Mouse (Mus musculus) neural tube, embryonic 15.5 days (tissue): Measurements from ENCODE around the gene 2410004P03Rik. TPM values are rescaled to one million over a fixed set of nuclear protein-coding genes. Genes with fewer than 3 reads are reported as not detected.

Experiments used
- ATAC-seq: fragments of 200-750 bp; cut with Nextera tagmentation; 2 replicates; pipeline ENCODE4 v1.8.0; 2017; ENCODE audit warnings: mild to moderate bottlenecking, moderate TSS enrichment, moderate library complexity; ENCODE audit not compliant: low FRiP score
- H3K27ac ChIP-seq: fragments of 300-500 bp; sonication (generic); replicated peaks from 2 replicates; pipeline ENCODE4 v1.5.1; 2015; ENCODE audit warnings: mild to moderate bottlenecking, inconsistent platforms
- H3K27me3 ChIP-seq: fragments of 300-500 bp; sonication (generic); replicated peaks from 2 replicates; pipeline ENCODE4 v1.6.1; 2015; ENCODE audit warnings: inconsistent platforms
- H3K36me3 ChIP-seq: fragments of 300-500 bp; sonication (generic); 2 replicates; pipeline ENCODE4 v1.6.1; 2015; ENCODE audit warnings: inconsistent platforms
- H3K4me1 ChIP-seq: fragments of 300-500 bp; sonication (generic); 2 replicates; pipeline ENCODE4 v1.6.1; 2015; ENCODE audit warnings: inconsistent platforms
- H3K4me2 ChIP-seq: fragments of 300-500 bp; sonication (generic); 2 replicates; pipeline ENCODE4 v1.6.1; 2015; ENCODE audit warnings: inconsistent platforms, mild to moderate bottlenecking, moderate library complexity
- H3K4me3 ChIP-seq: fragments of 300-500 bp; sonication (generic); replicated peaks from 2 replicates; pipeline ENCODE4 v1.5.1; 2015; ENCODE audit warnings: mild to moderate bottlenecking, inconsistent platforms
- H3K9ac ChIP-seq: fragments of 300-500 bp; sonication (generic); replicated peaks from 2 replicates; pipeline ENCODE4 v1.6.1; 2015; ENCODE audit warnings: mild to moderate bottlenecking, inconsistent platforms
- H3K9me3 ChIP-seq: fragments of 300-500 bp; sonication (generic); replicated peaks from 2 replicates; pipeline ENCODE4 v1.6.1; 2016; ENCODE audit warnings: inconsistent platforms
- WGBS: fragments of 180-500 bp; shearing (Covaris S2); methylation state at CpG from one replicate; pipeline ENCODE4 v1.1.7; 2015; ENCODE audit warnings: mixed read lengths; 5-methylcytosine and 5-hydroxymethylcytosine counted together
- polyA plus RNA-seq: library from polyadenylated mRNA; unstranded; fragments of >200 nt; fragmentation: Nextera tagmentation; extraction: Ambion mirVana; gene quantifications from 2 replicates; pipeline ENCODE4 v1.2.1, GENCODE M21; 2015

The 2410004P03Rik gene
- polyA plus RNA-seq, result 5.0 and 5.5 TPM in 2 replicates

DNA sequence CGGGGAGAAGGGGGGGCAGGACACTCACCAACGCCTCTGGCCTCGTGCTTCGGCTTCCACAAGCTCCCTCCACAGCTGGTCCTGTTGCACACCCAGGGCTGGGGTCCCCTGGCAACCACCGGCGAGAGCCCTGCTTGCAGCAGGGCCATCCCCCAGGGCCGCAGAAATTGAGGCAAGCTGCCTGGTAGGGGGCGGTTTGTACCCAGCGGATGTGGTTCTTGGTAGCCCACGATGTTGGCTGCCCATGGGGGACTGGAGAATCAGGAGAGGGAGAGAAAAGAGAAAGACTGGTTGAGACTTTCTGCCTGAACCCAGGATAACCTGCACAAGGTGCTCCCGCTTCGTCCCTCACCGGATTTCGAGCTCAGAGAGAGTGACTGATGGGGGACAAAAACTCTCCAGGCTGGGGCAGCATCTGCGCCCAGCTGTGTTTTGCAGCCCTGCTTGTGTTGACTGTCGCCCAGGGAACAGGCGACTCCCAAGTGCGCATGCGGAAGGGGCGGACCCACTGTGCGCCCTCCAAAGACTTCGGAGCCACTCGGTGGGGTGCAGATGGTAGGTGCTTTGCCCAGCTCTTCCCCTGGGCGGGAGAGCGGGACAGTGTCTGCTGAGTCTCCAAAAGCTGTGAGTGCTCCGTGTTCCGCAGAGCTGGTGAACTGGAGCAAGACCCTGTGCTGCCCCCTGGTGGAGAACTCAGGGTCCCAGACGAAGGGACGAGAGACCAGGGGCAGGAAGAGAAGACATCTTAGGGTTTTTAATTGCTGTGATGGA lies at the start of gene 2410004P03Rik:
Gene 2410004P03Rik, minus strand, starts transcription at position 628 of the 771 bp plus-strand sequence.
- Histone ChIP-seq H3K27me3 (no peaks in the 10 kb centered on the region), H3K36me3 (no peaks in the 10 kb centered on the region), H3K27ac (no peak within 1 kb of the TSS), H3K9ac (no peak within 1 kb of the TSS), H3K4me2 (peak within 1 kb of the TSS; percentile 59), H3K9me3 (0 out of 2 replicates have a peak, but pooled peaks cover 6% of the 10 kb centered on the region), H3K4me3 (peak within 1 kb of the TSS; percentile 39), H3K4me1 (peaks cover 7% of the 10 kb centered on the region)
- WGBS, result 10% methylated on average over 29 of the region's 29 CpGs
- peak; percentile 49; the same call in 1 of the 2 replicates for ATAC-seq

DNA sequence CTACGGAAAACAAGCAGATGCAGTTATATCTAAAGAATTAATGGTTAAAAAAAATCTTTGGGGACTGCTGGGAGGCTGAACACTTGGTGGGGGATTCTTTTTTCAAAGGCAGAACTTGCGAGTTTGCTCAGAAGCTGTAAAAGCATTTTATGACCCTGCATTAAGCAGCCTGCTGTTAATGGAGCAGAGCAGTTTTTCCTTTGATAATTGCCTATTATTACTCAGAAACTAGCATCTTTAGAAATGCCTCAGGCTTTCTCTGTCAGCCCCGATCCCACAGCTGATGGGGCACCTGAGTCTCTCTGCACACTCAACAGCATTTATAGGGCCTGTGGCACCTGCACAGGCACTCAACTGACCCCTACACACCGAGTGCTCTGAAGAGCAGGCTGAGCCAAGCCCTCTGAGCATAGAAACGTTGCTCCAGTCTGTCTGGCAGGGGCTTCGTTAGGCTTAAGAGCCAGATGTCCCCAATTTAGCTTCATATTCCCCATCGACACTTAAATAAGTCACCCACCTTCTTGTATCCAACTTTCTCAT lies 49.7 kb upstream of the 2410004P03Rik start:
- Histone ChIP-seq H3K9me3 (no peaks in the 10 kb centered on the region), H3K9ac (no peak overlapping the region), H3K27me3 (no peaks in the 10 kb centered on the region), H3K27ac (peak overlapping the region; percentile 65), H3K4me2 (0 out of 2 replicates have a peak overlapping the region, but pooled peaks have one; percentile 1), H3K4me1 (peaks cover 14% of the 10 kb centered on the region), H3K36me3 (no peaks in the 10 kb centered on the region), H3K4me3 (no peak overlapping the region)
- 16% methylated on average over 7 of the region's 7 CpGs for WGBS
- peak; percentile 58 for ATAC-seq

DNA sequence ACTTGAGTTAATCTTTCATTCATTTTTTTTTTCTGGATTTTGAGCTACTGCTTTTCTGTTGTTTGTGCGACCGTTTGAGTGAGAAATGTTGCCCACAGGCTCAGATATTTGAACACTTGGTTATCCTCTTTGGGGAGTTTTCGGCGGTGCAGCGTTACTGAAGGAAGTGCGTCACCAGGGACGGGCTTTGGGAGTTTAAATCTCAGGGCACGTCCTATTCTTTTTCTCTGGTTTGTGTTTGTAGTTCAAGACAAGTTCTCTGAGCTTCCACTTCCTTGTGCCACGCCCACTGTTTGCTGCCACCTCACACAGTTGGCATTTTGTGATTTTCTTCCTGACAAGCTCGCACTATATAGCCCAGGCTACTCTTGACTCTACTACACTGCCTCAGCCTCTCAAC lies 47.0 kb upstream of the 2410004P03Rik start:
- no peaks in the 10 kb centered on the region for H3K27me3 ChIP-seq
- H3K36me3 ChIP-seq, result no peaks in the 10 kb centered on the region
- H3K4me3 ChIP-seq, result no peak overlapping the region
- H3K4me2 ChIP-seq, result no peak overlapping the region
- no peak for ATAC-seq
- no peak overlapping the region for H3K27ac ChIP-seq
- no peaks in the 10 kb centered on the region for H3K9me3 ChIP-seq
- H3K4me1 ChIP-seq, result peaks cover 14% of the 10 kb centered on the region
- WGBS, result 82% methylated on average over 10 of the region's 10 CpGs
- no peak overlapping the region for H3K9ac ChIP-seq

DNA sequence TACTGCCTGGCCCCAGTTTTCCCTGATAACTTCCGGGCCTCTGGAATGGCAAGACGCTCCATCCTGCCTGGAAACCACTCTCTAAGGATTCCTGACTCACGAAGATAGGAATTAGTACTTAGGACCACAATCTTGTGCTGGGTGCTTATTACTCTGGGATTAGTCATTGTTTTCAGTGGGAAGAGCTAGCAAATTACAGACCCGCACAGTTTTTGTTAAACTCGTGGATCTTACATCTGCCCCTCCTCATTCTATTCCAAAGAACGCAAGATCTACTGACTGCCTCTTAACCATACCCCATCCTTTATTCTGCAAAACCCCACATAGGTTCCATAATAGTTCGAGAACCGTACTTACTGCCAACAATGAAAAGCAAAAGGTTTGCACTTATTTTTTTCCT lies 45.6 kb upstream of the 2410004P03Rik start:
- H3K27ac ChIP-seq, result no peak overlapping the region
- no peak overlapping the region for H3K9ac ChIP-seq
- no peaks in the 10 kb centered on the region for H3K36me3 ChIP-seq
- H3K27me3 ChIP-seq, result no peaks in the 10 kb centered on the region
- H3K9me3 ChIP-seq, result no peaks in the 10 kb centered on the region
- no peak overlapping the region for H3K4me3 ChIP-seq
- WGBS, result 75% methylated on average over 8 of the region's 8 CpGs
- peaks cover 14% of the 10 kb centered on the region for H3K4me1 ChIP-seq
- no peak for ATAC-seq
- no peak overlapping the region for H3K4me2 ChIP-seq

DNA sequence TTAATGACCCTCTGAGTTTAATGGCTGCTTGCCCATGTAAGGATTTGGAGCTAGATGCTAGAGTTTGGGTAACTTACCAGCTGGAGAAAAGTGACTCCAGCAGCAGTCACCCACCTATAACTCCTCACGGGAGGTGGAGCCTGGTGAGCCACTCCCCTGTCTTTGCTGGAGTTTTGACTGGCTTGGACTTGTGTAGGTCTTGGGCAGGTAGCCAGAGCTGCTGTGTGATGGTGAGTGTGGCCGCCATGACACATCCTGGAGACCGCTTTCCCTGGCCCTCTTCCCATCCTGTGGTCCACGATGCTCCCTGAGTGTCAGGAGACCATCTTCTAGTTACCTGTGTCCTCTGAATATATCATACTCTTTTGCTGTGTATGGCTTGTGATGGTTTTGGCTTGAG lies 44.2 kb upstream of the 2410004P03Rik start:
- H3K4me2 ChIP-seq, result no peak overlapping the region
- H3K4me3 ChIP-seq, result no peak overlapping the region
- H3K4me1 ChIP-seq, result peaks cover 7% of the 10 kb centered on the region
- H3K9ac ChIP-seq, result no peak overlapping the region
- H3K27ac ChIP-seq, result no peak overlapping the region
- H3K9me3 ChIP-seq, result no peaks in the 10 kb centered on the region
- no peaks in the 10 kb centered on the region for H3K36me3 ChIP-seq
- no peak for ATAC-seq
- 90% methylated on average over 4 of the region's 4 CpGs for WGBS
- no peaks in the 10 kb centered on the region for H3K27me3 ChIP-seq

DNA sequence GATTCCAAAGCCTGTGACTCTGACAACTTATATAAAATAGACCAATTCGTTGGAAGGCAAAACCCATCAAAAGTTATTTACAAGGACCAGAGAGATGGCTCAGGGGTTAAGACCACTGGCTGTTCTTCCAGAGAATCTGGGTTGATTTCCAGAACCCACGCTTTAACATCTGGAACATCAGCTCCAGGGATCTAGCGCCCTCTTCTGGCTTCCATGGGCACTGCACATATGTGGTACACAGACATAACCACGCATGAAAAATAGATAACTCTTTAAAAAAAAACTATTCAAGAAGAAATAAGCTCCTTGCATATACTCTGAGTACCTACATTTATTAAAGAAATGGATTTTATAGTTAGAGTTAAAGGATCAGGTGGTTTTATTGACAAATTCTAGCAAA lies 43.2 kb upstream of the 2410004P03Rik start:
- Histone ChIP-seq H3K4me3 (no peak overlapping the region), H3K27me3 (no peaks in the 10 kb centered on the region), H3K4me2 (no peak overlapping the region), H3K9ac (no peak overlapping the region), H3K27ac (no peak overlapping the region), H3K4me1 (peaks cover 10% of the 10 kb centered on the region), H3K36me3 (no peaks in the 10 kb centered on the region), H3K9me3 (no peaks in the 10 kb centered on the region)
- ATAC-seq, result no peak
- 64% methylated on average over 4 of the region's 4 CpGs for WGBS

DNA sequence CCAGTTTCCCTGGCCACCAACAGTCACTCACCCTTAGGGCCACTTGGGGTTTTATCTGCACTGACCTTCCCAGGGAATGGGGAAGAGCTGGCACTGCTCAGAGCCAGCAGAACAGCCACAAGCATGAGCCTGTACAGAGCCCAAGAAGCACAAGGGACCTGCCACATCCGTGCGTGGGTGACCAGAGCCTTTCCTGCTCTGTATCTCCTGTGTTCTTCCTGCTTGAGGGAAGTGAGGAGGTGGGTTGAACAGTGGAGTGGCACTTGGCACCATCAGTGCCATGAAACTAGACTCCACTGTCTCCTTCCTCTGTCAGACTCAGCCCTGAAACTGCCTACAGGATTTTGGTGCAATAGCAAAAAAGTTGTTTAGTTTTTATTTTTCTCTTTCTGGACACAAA lies 41.1 kb upstream of the 2410004P03Rik start:
- H3K4me1 ChIP-seq, result peaks cover 10% of the 10 kb centered on the region
- ATAC-seq, result no peak
- H3K4me3 ChIP-seq, result no peak overlapping the region
- H3K36me3 ChIP-seq, result no peaks in the 10 kb centered on the region
- H3K4me2 ChIP-seq, result no peak overlapping the region
- no peaks in the 10 kb centered on the region for H3K27me3 ChIP-seq
- no peak overlapping the region for H3K27ac ChIP-seq
- H3K9ac ChIP-seq, result no peak overlapping the region
- no peaks in the 10 kb centered on the region for H3K9me3 ChIP-seq
- 87% methylated on average over 2 of the region's 2 CpGs for WGBS

DNA sequence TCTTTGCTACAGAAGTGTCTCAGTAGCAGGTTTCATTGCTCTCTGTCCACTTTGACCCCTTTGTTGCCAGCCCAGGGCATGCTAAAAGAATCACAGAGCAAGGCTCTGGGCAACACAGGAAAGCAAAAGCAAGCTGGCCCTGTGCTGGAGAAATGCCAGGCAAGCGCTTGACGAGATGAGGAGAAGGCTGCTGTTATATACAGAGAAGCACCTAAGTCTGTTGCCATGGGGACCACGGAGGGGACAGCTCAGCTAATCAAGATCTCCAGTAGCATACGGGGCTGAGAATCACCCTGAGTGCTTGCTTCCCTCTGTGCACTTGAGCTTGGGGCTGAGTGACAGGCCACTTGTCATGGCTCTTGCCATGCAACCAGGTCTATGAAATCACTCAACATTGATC lies 39.5 kb upstream of the 2410004P03Rik start:
- Histone ChIP-seq H3K9ac (no peak overlapping the region), H3K36me3 (no peaks in the 10 kb centered on the region), H3K9me3 (no peaks in the 10 kb centered on the region), H3K4me3 (no peak overlapping the region), H3K4me1 (peaks cover 10% of the 10 kb centered on the region), H3K27ac (no peak overlapping the region), H3K27me3 (0 out of 2 replicates have a peak, but pooled peaks cover 3% of the 10 kb centered on the region), H3K4me2 (no peak overlapping the region)
- WGBS, result 25% methylated on average over 4 of the region's 4 CpGs
- ATAC-seq, result peak; percentile 68

DNA sequence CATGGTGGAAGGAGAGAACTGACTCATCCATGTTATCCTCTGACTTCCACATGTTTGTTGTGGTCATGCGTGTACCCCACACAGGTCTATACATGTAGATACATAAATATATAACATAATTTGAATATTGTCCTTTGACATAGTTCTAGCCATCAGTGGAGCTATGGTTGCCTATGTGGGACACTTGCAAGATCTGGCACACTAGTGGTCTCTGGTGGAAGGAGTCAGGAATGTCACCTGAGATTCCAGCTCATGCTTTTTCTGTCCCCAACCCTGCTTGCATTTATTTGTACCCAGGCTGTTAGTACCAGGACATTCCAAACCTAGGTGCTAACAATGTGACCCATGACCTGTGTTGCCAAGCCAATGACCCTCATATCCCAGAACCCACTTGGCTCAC lies 38.3 kb upstream of the 2410004P03Rik start:
- H3K4me1 ChIP-seq, result peaks cover 10% of the 10 kb centered on the region
- no peak overlapping the region for H3K9ac ChIP-seq
- H3K27ac ChIP-seq, result no peak overlapping the region
- no peaks in the 10 kb centered on the region for H3K9me3 ChIP-seq
- no peak overlapping the region for H3K4me3 ChIP-seq
- H3K27me3 ChIP-seq, result 0 out of 2 replicates have a peak, but pooled peaks cover 3% of the 10 kb centered on the region
- 97% methylated on average over 1 of the region's 1 CpGs for WGBS
- no peak for ATAC-seq
- no peaks in the 10 kb centered on the region for H3K36me3 ChIP-seq
- no peak overlapping the region for H3K4me2 ChIP-seq

DNA sequence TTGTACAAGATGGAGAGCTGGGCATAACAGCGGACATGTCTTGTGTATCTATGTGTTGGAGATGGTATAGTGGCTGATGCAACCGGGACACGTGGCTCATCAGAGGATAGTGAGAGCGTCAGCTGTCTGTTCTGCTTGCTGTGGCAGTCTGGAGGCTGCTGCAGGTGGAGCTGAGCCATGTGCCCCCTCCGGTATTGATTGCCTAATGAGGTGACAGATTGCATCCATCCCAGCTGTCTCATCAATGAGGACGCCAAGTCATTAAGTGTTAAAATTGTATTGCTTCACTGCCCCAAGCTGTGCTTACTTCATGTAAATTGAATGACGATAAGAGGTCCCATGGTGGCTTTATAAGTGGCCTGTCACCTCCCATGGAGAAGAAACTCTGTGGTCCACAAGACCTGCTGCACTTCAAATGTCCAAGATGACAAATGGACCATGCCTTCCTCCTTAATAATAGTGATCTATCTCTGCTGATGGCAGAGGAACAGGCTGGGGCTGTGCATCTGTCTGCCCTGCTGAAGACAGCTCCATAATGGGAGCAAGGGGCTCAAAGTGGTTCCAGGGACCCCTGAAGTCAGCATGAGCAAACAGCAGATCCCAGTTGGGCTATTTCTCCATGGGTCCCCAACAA lies 37.6 kb upstream of the 2410004P03Rik start:
- ATAC-seq, result peak; percentile 74
- no peak overlapping the region for H3K4me2 ChIP-seq

DNA sequence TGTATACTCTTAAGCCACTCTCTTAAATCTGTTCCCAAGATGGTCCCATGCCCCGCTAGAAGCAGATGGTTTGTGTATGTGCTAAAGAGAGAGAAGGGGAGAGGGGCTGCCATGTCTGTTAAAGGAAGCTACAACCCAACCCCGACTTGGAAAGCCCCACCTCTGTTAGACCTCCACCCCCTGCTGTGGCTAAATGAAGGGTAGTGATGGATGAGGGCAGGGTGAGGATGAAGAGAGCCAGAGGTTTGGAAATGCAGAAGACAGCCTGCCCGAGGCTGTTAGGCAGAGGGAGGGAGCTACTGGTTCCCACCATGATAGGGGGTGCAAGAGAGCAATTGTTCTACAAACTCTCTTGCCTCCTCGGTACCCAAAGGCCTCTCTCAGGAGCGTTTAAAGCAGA lies 31.8 kb upstream of the 2410004P03Rik start:
- H3K4me2 ChIP-seq, result no peak overlapping the region
- H3K4me3 ChIP-seq, result no peak overlapping the region
- no peaks in the 10 kb centered on the region for H3K36me3 ChIP-seq
- no peak overlapping the region for H3K27ac ChIP-seq
- 0 out of 2 replicates have a peak, but pooled peaks cover 7% of the 10 kb centered on the region for H3K27me3 ChIP-seq
- ATAC-seq, result no peak
- WGBS, result 46% methylated on average over 5 of the region's 5 CpGs
- H3K9ac ChIP-seq, result no peak overlapping the region
- H3K4me1 ChIP-seq, result no peaks in the 10 kb centered on the region
- H3K9me3 ChIP-seq, result no peaks in the 10 kb centered on the region

More for the DNA sequence above, 37.6 kb upstream of the 2410004P03Rik start:
- Histone ChIP-seq H3K36me3 (no peaks in the 10 kb centered on the region), H3K9ac (no peak overlapping the region), H3K9me3 (no peaks in the 10 kb centered on the region), H3K27me3 (0 out of 2 replicates have a peak, but pooled peaks cover 3% of the 10 kb centered on the region), H3K27ac (no peak overlapping the region), H3K4me1 (peaks cover 10% of the 10 kb centered on the region), H3K4me3 (no peak overlapping the region)
- 24% methylated on average over 7 of the region's 7 CpGs for WGBS

DNA sequence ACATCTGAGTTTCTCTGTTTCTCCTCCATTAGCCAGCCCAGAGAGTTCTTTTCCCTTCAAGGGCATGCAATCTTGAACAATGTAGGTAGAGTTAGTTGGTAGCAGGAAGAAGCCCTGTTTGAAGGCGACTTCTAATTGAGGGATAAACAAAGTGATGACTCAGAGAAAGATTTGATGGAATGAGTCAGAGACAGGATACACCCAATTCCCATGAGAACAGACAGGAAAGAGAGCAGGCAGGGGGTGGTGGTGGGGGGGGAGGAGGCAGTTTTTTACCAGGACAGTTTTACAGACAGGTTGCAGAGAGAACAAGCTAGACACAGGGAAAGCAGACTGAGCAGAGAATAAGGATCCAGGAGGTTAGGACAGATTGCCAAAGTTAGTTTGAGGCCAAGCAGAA lies 29.0 kb upstream of the 2410004P03Rik start:
- 59% methylated on average over 1 of the region's 1 CpGs for WGBS
- no peak overlapping the region for H3K4me3 ChIP-seq

More for the DNA sequence above, 29.0 kb upstream of the 2410004P03Rik start:
- Histone ChIP-seq H3K9me3 (no peaks in the 10 kb centered on the region), H3K27ac (no peak overlapping the region), H3K27me3 (0 out of 2 replicates have a peak, but pooled peaks cover 4% of the 10 kb centered on the region), H3K9ac (no peak overlapping the region), H3K4me1 (peaks cover 17% of the 10 kb centered on the region), H3K4me2 (no peak overlapping the region), H3K36me3 (no peaks in the 10 kb centered on the region)
- no peak for ATAC-seq
